Mouse (Mus musculus) erythroblast, embryonic 14.5 days (primary cell): ENCODE data around the gene Ndufa7.

ENCODE experiments used
- GATA1 ChIP-seq: IDR thresholded peaks from 2 replicates; pipeline ENCODE4 v1.6.1; 2012; ENCODE audit warnings: low read length, inconsistent platforms, mixed read lengths
- TAL1 ChIP-seq: IDR thresholded peaks from 3 replicates; pipeline ENCODE4 v1.6.1; 2012; ENCODE audit warnings: low read length, inconsistent platforms, mixed read lengths

DNA sequence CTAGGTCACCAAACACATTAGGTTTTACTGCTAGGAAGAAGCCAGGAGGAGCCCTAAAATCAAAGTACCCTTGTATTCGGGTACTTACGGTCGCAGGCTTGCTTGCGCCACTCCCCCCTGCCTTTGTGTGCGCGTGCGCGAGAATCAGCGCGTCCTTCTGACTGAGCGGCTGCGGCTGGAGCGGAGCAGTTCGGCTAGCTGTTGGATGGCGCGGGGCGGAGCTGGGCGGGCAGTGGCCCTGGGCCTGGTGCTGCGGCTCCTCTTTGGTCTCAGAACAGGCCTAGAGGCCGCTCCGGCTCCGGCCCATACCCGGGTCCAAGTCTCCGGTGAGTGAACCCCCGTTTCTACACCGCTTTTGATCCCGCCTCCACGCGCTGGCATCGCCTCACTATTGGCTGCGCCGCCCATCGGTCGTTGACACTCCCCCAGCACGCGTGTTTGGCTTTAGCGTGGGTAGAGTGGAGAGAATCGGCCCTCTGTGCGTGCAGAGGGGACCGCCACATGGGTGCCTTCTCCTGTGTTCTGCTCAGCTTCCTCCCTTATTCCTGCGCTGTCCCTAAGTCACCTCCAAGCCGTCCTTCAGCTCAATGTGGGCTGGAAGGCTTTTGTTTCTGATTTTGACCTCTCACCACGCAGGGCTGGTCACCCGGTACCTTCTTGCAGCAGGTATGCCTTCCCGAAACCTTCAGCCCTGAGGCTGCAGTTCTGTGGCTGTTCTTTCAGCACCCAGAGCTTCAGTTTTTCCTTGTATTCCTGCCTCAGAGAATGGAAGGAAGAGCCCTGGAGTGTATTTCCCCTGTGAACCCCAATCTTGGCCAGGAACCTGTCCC lies 18.8 kb downstream of the Ndufa7 start, which contains the start of gene Cd320:
- TF ChIP-seq TAL1: no peak
- TF ChIP-seq GATA1: no peak
